Mouse (Mus musculus) heart, adult 11 months (tissue): ENCODE results near the gene Dnajb8.

Experiments used
- DNase-seq: peaks from one replicate; pipeline ENCODE4 v3.0.0; 2022

The Dnajb8 gene

DNA sequence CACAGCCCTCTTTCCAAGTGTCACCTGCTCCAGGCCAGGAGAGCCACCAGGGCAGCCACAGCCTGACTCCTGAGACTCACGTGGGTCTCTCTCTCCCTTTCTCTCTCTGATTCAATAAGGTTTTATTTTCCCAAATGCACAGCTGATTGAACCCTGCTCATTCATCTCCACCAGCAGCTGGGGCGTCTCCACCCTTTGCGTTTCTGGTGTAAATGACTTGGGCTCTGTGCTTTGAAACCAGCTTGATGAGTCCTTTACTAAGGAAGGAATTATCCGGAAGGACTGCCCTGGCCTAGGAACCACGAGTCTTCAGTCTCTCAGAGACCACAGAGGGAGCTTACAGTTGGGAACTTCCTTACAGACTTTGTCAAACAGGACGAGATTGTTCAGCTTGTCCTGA lies 10.2 kb downstream of the Dnajb8 start:
- DNase-seq: no peak

DNA sequence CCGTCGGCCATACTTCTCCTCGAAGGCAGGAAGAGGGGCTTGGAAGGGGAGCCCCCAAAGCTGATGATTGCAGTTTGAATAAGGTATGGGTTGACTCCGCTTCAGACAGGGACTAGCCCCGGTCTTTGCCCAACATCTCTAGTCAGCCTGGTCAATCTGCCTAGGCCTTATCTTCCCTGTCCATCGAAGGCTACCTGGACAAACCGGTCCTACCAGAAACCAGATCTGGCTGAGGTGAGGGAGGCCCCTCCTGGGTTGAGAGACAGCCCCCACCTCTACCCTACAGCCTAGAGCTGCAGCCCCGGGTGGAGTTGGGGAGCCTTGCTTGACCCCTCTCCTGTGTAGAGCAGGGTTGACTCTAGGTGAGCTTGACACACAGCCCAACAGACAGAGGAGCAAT lies 11.9 kb downstream of the Dnajb8 start:
- no peak for DNase-seq

DNA sequence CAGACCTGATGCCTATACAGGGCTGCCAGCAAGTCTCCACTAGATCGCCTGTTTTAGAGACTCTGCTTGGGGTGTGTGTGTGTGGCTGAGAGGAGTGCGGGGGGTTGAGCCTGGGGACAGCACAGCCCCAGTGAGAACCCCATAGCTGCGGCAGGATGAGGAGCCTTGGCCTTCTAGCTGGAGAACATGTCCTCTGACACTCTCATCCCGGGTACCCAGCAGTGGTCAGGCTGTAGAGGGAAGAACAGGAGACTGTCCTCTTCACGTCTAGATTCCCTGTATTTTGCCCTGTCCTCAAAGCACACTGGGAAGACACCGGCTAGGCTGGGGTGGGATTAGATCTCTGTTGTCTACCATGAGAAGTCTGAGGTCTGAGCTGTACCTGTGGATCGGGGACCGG lies 13.4 kb downstream of the Dnajb8 start:
- DNase-seq: no peak

DNA sequence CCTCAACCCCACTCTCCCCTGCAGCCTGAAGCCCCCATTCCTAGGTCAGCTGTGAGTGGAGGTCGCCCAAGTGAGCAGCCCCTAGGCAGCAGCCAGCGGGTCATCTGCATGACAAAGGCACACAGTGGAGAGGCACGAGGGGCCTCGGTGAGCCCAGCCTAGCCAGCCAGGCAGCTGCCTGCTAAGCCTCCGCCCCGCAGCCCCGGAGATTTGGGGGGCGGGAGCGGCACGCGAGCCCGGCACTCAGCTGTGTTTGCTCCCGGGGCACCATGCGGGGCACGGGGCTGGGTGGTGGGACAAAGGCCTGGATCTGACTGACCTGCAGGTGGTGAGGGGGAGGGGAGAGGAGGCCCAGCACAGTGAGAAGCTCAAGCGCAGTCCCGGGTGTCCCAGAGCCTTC lies 13.9 kb downstream of the Dnajb8 start:
- DNase-seq: no peak

DNA sequence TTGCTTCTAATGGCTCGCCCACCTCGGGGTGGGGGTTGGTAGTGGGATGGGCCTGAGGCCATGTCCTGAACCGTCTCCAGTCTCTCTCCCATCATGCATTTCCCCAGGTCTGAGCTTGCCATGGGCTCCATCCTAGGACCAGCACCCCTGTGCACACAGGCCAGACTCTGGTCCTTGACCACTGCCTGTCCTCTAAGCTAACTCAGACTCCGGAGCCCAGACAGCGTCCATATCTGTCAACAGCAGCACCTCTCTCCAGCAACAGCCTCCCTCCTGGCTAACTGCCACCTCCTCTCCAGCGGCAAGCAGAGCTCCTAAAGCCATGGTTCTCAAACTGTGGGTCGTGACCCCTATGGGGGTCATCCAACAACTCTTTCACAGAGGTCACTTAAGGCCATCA lies 14.4 kb downstream of the Dnajb8 start:
- no peak for DNase-seq

DNA sequence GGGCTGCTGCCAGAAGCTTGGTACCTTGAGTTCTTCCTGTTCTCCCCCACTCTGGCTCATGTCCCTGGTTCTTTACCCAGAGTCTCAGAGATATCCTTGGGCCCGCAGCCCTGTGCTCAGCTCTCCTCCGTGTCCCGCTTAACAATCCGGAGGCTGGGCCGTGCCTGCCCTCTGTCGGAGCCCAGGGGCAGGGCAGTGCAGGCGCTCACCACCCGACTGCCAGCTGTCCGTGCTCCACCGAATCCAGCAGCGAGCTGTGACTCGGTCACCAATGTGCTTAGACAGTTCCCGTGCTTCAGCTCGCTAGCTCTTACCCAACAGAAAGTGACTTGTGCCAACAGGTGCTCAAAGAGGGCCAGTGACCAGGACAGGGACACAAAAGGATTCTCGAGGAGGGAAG lies 20.5 kb downstream of the Dnajb8 start:
- DNase-seq: peak; percentile 92

DNA sequence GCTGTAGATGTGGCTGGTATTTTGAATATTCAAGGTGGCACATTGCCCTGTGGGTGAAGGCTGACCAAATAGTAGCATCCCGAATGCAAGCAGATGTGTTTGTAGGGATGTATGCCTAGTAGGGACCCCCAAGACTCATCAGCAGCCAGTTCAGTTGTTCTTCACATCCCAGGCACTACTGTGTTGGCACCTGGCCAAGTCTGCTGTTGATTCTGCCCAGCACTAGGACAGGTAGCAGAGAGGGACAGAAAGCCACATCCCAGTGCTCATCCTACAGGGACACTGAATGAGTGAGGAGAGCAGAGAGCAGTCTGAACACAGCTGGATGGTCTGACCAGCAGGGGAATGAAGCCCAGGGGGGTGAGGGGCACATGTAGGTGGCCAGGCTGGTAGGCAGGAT lies 27.2 kb downstream of the Dnajb8 start:
- no peak for DNase-seq

DNA sequence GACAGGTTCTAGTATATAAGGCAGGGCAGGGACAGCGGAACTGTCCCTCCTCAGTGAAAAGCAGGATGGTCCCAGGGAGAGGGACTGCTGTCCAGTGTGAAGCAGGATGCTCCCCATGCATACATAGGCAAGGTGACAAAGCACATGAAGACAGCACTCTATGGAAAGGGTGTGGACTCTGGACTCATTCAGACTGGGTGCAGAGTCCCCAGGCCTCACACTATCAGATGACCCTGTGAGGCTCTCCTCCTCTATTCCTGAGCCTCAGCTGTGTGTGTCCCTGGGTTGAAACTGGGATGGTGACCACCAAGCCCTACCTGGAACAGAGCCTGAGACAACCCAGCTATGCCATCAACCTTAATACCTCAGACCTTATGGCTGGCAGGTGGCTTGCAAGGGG lies 29.3 kb downstream of the Dnajb8 start:
- DNase-seq: no peak

DNA sequence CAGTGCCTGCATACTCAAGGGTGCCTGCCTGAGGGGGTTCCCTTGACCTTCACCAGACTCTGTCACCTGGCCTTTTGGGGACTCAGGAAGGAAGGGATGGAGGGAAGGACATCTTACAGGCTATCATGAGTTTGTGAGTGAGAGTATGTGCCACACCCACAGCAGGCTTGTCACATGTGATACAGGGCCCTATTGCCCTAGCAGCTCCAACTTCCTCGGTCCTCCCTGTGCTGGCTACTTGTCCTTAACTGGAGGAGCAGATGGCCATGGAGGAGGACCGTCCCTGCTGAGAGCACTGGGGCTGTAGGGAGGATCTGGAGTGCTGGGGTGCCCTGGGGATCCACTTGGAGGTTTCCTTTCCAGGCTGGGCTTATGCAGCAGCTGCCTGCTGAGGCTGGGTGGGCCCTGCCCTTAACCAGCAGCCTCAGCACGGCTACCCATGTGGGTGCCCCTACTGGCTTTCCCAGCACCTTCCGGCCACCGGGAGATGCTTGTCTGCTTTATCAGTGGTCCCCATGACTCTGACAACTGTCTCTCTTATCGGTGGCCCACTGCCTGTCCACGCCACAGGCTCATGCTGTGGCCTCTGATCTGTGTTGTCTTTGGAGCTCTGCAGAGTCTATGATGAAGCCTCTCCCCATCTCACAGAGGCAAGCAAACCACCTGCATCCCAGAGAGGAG lies 29.9 kb downstream of the Dnajb8 start:
- DNase-seq: no peak

DNA sequence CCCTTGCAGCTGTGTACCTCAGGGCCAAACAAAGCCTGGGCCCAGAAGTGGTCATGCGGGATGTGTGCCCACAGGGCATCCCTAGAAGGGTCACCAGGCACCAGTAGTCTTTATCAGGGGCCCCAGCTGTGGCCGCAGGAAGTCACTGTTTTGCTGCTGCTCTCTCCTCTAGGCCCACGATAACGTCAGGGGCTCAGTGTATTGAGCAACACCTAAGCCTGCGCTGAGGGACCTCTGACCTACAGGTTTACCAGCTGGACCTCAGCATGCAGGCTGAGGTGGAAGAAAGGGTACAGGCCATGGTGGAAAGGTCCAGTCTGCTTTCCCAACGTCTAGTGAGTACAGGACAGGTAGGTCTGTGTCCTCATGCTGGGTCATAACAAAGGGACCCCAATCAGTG lies 32.0 kb downstream of the Dnajb8 start:
- DNase-seq: no peak

DNA sequence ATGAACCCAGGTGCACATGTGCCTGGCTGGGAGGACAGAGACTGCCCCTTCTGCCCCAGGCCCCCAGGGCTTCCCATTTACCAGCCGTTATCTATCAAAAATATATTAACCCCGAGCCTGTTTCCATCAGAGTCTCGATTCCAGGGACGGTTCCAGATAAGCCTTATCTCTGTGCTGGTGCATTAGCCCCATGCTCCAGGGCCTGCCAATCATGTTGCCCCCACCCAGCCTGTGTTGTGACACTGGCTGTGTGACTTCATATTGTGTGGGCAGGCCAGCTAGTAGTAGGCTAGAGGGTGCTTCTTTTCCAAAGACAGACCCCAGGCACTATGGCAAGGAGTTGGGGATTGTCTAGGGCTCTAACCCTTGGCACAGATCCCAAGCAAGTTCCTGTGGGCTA lies 33.4 kb downstream of the Dnajb8 start:
- DNase-seq: no peak

DNA sequence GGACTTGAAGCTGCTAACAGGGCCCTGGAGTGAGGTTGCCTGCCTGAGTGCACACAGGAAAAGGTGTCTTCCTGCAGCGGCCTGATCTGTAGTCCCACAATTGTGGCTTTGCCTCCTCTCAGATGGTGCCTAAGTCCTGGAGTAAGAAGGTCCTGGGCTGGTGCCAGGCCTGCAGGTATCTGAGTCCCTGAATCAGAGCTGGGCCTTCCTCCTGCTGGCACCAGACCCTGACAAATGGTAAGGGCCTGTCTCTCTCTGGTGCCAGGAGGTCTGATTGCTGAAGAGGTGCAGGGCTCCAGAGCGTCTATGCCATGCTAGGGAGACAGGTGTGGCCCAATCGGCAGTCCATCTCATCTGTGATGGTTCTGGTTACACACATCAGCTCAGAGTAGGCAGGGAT lies 37.6 kb downstream of the Dnajb8 start:
- no peak for DNase-seq

DNA sequence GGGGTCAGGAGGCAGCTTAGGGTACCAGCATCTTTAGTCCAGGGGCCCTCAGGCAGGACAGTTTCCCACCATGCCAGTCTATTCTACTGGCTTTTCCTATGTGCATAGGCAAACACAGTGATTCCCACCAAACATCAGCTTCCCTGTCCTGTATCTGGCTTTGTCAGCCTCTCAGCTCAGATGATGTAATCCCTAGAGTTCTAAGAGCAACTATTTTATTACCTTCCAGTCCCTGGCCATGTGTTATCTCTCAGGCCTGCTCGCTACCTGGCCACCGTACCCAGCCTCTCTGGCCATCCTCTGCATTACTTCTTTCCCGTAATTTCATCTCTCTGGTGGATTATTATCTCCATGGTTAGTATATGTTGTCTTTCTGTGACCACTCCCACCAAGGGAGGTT lies 38.6 kb downstream of the Dnajb8 start:
- no peak for DNase-seq

DNA sequence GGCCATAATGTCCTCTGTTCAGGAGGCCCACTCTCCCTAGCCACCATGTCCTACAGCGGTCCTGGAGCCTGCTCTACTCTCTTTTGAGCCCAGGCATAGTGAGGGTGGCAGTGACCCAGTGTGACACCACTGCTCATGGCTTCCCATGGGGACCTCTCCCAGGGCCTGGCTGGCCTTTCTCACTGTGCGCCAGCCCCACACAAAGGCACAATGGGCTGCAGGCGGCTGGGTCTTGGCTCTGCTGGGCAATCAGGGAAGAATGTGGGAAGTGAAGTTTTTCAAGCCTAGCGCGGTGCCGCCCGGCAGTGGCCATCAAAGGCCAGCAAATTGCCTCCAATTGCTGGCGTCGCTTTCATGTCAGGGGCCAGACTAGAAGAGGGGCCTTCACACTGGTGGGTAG lies 40.1 kb downstream of the Dnajb8 start:
- DNase-seq: no peak

DNA sequence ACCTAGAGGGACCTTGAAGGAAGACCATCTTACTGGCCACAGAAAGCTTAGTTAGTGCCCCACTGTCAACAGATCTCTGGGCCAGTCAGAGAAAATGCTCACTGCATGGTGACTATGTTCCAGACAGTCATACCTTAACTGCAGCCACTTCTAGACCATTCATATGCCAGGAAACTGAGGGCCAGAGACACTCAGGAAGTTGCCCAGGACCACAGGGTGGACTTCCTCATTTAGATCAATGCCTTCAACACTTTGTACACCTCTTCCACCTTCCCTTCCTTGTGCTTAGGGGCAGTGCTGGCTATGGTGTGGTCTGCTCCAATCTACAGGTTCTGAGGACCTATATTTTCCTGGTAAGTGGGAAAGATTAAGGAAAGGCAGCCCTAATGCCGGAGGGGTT lies 43.3 kb downstream of the Dnajb8 start:
- DNase-seq: no peak

DNA sequence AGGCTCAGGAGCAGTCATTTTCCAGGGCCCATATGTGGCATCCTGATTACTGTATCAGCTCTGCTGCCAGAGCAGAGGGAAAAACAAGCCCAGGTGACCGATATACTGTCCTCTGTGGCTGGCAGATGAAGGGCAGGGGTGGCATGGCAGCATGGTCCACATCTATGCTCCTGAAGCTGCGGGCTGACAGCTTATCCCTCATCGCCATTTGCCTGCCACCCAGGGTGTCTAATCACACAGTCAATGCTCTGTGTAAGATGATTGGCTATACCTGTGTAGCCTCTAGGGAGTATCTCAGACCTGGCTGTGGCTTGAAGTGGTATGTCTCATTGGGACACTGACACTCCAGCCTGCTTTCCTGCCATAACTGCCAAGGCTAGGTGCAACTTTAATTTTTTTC lies 44.0 kb downstream of the Dnajb8 start:
- no peak for DNase-seq

DNA sequence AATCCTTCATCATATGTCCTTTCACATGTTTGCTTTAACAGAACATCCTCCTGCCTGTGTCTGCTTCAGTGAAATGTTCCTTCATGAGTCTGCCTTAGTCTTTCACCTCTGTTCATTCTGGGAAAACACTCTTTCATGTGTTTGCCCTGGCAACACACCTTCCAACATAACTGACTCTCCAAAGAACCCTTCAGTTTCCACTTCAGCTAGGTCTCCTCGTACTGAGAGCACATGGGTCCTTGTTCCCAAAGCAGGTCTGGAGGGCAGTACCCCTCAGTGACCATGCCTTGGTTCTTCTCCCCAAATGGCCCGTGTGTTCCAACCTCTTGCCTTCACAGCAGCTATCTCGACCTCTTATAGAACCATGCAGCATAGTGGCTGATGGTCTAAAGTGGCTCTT lies 45.0 kb downstream of the Dnajb8 start:
- no peak for DNase-seq

DNA sequence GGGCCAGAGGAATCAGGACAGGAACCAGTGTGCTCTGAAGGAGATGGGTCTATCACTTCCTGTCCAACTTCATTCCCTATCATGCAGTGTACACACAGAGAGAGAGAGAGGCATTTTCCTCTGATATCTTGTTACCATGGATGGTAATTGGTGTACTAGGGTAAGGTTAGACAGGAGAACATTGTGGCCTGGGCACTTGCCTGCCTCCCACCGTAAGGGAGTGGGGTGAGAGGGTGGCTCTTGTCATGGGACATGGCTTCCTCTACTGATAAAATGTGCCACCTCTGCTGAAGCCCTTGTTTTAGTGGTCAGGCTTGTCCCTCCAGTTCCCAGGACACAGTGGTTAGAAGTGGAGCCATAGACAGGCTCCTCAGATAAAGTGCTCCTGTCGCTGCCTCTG lies 45.9 kb downstream of the Dnajb8 start:
- DNase-seq: no peak

DNA sequence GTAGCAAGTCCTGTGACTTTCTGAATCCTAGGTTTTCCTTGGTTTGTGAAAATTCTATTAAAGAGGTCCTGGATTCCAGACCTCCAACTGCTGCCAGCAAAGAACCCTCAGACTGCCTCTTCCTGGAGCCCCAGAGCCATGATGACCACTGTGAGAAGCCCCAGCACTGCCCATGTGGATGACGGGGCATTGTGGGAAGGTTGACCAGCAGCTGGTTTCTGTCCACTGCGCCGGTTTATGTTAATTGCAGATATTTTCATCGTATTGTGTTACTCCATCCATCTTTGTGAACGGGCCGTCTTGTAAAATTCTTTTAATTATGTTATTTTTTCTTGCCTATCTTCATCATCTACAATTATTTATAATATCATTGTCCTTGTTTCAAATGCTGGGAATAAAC lies 52.6 kb downstream of the Dnajb8 start:
- no peak for DNase-seq

DNA sequence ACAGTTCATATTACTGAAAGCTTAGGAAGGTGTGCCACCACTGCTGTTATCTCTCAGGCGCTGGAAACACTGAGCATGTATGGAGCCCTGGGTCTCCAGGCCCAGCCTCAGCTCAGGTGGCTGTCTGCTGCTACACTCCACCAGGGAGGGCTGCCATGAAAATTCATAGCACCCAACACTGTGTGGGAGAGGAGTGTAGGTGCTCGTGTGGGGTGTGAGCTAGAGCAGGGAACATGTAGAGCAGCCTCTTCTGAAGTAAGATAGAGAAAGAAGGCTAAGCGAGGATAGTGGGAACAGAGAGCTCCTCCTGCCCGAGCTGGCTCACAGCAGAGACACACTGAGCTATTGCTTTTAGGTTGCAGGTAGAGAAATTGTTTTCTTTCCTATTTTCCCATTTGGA lies 54.2 kb downstream of the Dnajb8 start:
- no peak for DNase-seq

DNA sequence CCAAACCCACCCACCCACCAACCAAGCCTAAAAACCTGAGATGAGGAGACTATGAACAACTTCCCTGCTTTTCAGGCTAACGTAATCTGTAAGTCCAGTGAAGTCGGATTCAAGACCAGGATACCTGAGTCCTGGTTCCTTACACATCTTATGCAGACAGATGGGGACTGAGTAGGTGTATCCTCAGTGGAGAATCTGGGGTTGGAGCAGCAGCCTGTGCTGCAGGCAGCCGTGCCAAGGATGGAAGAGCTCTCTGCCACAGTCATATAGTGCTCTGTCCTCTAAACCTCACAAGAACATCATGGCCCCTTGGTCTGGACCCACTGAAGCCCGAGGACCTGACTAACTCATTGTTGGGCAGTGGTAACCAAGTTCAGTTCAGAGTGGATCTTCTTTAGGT lies 55.2 kb downstream of the Dnajb8 start:
- DNase-seq: no peak

DNA sequence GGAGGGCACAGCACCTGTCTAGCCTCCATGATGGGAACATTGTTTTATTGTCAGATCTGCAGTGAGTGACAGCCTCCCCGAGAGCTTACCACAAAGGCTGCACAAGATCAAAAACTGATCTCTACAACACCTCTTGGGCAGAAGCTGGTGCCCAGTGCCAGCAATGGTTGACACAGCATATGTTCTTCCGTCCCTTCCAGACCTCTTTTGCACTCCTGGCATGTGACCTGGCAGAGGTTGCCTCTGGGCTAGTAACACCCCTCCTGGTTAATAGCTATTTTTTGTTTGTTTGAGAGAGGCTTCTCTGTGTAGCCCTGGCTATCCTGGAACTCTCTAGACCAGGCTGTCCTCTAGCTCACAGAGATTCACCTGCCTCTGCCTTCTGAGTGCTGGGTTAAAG lies 56.1 kb downstream of the Dnajb8 start:
- DNase-seq: no peak

DNA sequence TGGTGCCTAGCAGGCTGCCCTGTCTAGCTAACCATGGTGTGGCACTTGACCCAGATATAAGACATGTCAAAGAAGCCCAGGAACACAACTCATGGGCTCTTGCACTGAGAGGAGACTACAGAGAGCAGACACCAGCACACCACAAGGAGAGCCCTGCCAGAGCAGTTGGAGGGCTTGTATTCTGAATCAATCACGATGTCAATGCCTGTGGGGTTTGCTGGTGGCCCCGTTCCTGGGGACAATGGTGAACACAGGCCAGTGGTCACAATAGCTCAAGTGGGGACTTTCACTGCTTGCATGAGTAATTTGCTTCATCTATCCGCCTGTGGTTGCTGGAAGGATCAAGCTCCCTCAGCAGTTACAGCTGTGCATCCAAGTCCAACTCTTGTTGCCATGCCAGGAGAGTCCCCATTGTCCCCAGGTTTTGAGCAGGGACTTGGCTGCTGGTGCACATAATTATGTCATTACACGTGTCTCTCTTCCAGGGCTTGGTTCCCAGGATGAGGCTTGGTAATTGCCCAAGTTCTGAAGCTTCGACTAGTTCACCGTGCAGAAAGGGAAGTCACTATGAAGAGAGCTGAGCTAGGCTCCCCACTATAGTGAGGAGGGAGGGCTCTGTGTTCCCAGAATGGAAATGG lies 68.2 kb downstream of the Dnajb8 start:
- peak; percentile 97 for DNase-seq

DNA sequence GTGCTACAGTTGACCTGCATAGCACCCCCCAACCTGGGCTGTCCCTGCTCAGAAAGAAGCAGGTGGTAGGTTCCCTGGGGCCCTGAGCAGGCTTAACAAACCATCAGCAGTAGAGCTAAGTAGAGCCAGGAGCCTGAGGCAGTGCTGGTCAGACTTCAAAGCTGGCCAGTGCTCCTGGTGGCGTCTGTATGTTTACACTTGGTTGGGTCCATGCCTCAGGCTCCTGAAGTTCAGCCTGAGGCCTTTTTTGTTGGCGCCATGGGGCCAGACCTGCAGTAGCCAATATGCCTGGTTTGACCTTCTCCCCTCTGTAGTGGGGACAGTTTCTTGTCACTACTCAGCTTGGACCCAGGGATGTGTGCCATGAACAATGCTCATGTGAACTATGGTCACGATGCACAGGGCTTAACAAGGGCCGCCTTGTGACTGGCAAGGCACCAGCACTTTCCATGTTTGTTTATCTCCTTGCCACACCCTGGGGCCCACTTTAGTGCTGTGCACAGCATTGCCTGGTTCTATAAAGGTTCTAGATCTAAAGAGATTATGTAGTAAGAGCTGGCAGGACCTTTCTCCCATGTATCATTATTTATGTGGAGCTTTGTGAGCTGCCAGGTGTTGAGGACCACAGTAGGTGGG lies 70.3 kb downstream of the Dnajb8 start:
- DNase-seq: no peak

DNA sequence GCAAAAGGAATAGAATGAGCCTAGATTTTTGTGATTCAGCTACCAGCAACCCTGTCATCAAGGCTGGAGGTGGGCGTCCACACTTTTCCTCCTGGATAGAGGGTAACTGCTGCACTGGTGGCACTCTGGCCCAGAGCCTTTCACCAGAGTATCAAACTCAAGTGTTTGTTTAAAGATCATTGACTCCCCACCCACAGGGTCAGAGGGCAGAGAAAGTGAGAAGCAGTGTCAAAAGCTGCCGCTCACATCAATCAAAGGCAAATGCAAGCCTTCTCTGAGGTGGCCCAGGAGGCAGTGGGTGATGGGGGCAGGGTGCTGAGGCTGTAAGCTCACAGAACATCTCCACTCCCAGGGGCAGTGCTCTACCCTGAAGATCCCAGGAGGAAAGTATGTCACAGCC lies 77.4 kb downstream of the Dnajb8 start:
- no peak for DNase-seq
